Mouse (Mus musculus) heart, postnatal 14 days (tissue): Measurements from ENCODE around the gene Mtfp1. TPM values are rescaled to one million over a fixed set of nuclear protein-coding genes. Genes with fewer than 3 reads are reported as not detected.

Experiments used
- DNase-seq, 2 experiments: peaks; one replicate each; pipeline ENCODE4 v3.0.0; 2021 to 2022
- intact Hi-C: fragments of 180-260 bp; cut with DNase I; formaldehyde crosslinking; loops from one replicate; pipeline ENCODE4 v1.15.1; 2025
- total RNA-seq, 2 experiments: library from RNA; stranded (reverse); gene quantifications; 2 replicates each; pipeline ENCODE4 v1.2.3; 2021

Mtfp1 gene
- total RNA-seq, 2 experiments from 2014 or later, result 108 to 124 TPM

DNA sequence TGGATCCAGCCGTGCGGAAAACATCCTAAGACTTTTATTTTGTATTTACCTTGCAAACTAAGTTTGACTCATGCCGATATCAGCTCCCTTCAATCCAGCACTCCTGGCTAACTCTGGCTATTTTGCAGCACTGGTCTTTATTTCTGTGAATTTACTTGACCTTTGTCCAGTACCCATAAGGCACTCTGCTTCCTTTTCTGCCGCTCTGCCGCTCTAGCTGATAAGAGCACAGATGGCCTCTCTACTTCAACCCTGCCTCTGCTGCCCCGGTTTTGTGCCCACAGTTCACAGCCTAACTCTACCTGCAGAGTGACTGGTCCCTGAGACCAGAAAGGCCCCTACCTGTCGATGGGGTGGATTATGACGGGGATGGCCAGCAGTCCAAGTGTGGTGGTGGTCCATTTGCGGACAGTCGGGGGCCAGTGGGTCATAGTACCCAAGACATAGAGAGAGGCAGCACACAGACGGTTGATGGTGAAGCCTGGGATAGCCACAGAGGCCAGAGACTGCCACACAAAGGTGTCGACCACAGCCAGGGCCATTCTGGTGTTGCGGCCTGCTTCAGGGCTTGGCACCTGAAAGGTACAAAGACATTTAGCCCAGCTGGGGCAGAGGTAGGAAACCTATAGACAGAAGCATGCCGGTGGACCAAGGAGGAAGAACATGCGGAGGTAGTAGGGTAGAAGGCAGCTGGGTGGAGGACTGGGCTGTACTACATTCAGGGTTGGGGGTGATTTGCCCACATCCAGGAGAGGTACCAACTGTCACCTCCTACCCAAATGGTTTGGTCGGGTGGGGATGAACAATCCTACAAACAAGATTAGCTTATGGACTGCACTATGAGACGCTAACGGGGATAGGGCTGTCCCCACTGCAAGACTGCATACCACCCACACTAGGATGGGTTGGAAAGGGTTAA lies 1.5 kb downstream of the Mtfp1 start:
- intact Hi-C loops, result loop anchor here (2.0 kb wide), 1 partner anchor 31 kb away; no protein-coding TSS in a partner anchor

GRCm38 (mm10) chr11:4087267-4087666 lies 8.0 kb downstream of the Mtfp1 start:
- no peak for DNase-seq
- intact Hi-C loops, result no loop called here

More for the DNA sequence above, 1.5 kb downstream of the Mtfp1 start:
- no peak for DNase-seq

GRCm38 (mm10) chr11:4086246-4086645 lies 9.0 kb downstream of the Mtfp1 start:
- intact Hi-C loops, result no loop called here

DNA sequence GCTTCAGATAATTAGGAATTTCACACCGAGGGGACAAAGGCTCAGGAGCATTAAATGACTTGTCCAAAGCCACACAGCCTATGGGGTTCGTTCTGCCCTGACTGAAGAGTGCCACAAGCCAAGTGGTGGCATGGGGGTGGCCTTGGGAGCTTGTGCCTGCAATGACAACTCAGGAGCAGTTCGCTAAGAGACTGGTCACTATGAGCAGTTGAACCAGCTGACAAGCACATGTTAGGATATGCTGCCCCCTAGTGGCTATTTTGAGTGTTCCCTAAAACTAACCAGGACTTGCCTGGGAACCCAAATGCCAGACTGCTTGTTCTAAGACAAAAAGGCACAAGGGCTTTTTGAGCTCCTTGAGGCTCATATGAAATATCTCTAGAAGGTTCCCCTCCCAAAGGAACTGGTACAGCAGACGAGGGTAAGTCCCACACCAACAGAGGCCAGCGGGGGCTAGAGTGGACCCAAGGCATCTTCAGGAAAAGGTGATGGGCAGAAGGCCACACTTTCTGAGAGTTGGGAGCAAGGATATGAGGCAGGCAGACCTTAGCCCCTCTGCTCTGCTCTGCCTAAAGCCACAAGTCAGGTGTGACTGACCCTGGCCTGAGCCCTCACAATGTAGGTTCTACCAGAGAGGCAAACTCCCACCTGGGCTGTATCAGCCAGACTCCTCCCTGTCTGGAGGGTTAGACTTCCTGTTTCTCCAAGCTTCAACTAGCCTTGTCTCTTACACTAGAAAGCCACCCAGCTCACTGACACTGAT lies 11.7 kb downstream of the Mtfp1 start:
- DNase-seq, result peak; percentile 35 to 74
- intact Hi-C loops, result loop anchor here (1.0 to 2.0 kb wide), 2 partner anchors 14 to 31 kb away; no protein-coding TSS in a partner anchor

More at GRCm38 (mm10) chr11:4086246-4086645, 9.0 kb downstream of the Mtfp1 start:
- no peak for DNase-seq

DNA sequence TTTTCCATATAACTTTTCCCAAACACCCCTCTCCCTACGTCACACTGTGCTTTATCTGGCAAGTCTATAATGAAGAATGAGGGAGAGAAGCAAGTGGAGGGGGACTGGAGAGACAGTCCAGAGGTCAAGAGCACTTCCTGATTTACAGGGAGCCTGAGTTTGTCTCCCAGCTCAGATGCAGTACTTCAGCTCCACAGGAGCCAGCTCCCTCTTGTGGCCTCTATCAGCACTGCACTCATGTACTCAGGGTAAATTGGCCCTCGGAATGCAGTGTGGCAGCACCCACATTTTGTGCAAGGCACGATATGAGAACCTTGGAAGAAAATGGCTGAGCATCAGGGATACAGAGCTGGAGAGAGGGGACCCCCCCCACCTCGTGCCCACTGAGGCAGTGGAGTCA lies 15.0 kb downstream of the Mtfp1 start:
- intact Hi-C loops, result loop anchor here (2.0 kb wide), 1 partner anchor 79 kb away; no protein-coding TSS in a partner anchor
- peak; percentile 42 to 64 for DNase-seq

DNA sequence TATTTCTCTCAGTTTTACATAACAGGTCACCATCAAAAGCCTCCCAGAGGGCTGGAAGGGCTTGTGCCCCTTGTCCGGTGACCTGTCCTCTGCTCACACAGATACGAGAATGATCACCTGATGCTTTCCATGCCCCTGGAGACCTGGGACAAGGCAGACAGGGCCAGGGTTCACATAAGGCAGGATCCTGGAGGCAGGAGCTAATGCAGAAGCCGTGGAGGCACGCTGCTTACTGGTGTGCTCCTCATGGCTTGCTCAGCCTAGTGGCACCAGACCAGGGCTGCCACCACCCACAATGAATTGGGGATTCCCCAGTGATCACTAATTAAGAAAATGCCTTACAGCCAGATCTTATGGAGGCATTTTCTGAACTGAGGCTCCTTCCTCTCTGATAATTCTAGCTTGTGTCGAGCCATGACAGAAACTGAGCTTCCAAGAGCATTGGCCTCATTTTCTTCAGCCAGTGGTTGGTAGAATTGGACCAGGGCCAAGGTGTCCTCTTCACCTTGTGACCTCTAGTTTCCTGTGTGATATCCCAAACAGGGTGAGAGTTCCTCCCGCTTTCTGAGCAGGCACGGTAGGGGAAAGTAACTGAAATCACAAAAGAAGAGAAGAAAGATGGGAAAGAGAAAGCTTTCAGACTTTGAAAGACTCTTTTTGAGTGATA lies 16.8 kb downstream of the Mtfp1 start:
- intact Hi-C loops, result no loop called here
- DNase-seq, result no peak

DNA sequence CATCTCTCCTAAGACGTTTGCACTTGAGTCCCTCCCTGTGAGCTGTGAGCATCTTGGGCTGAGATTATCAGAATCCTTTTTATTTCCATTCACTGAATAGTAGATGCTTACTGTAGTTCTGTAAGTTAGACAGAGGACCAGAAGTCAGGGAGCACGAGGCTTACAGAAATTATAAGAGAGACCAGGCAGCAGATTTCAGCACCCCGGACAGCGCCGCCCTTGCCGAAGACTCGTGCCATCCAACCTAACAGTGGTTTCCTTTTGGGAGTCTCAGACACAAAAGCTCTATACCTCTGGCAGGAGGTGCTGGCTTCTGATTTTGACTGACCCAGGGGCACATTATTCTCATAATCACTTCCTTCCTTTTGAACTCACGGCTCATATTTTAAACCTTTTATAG lies 18.6 kb downstream of the Mtfp1 start:
- intact Hi-C loops, result no loop called here
- peak; percentile 61 to 75 for DNase-seq

- intact Hi-C loops, result loop anchor here (1.0 kb wide), 1 partner anchor 15 kb away; no protein-coding TSS in a partner anchor
- DNase-seq, result no peak
Observed at GRCm38 (mm10) chr11:4069664-4070063, 25.6 kb downstream of the Mtfp1 start.

DNA sequence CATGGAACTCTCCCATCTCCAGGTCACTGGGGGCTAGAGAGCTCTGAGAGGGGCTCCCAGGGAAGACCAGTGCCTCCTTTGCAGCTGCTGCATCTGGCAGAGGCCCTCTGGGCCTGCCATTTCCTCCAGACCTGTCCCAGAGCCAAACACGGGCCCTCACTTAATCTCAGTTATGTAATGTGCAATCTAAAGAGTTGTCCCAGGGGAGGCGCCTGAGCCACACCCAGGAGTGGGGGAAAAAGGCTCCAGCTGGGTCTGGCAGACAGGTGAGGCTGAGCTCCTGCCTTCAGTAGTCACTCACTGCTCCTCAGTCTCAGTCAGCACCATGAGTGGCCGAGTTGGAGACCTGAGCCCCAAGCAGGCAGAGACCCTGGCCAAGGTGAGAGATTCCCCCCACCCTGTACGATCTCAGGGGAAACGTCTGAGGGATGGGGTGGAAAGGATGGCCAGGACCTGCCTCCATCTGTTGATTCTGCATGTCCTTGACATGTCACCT lies 30.6 kb downstream of the Mtfp1 start, which contains the start of gene Sec14l3:
Sec14l3 (plus strand) TSS at position 215 of the 496 bp plus-strand sequence.
- intact Hi-C loops, result no loop called here
- DNase-seq, result no peak

DNA sequence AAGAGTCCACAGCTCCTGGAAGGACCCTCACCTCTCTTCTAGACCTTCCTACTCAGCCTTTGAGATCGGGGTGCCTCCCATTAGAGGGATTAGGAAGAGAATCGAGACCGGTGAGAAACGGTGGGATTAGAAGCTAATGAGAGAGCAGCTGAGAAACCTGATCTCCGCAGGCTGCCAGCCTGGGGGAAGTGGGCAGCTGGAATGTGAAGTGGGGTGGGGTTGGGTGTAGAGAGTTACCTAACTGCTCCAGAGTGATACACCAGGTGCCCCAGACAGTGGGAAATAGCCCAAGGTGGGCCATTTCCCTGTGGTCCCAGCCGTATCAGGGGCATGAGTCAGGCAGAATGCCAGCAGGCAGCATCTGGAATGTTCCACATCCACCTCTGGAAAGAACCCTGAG lies 32.3 kb downstream of the Mtfp1 start:
- intact Hi-C loops, result no loop called here
- DNase-seq, result no peak

- DNase-seq, result no peak
- intact Hi-C loops, result no loop called here
Observed at GRCm38 (mm10) chr11:4062523-4062922, 32.7 kb downstream of the Mtfp1 start.

- no peak for DNase-seq
- intact Hi-C loops, result no loop called here
Observed at GRCm38 (mm10) chr11:4060866-4061575, 34.2 kb downstream of the Mtfp1 start.

- DNase-seq, result peak; percentile 70 to 84
- intact Hi-C loops, result loop anchor here (2.0 kb wide), 1 partner anchor 29 kb away; no protein-coding TSS in a partner anchor
Observed at GRCm38 (mm10) chr11:4053586-4053985, 41.7 kb downstream of the Mtfp1 start.

- intact Hi-C loops, result no loop called here
- no peak for DNase-seq
Observed at GRCm38 (mm10) chr11:4048438-4048837, 46.8 kb downstream of the Mtfp1 start.

DNA sequence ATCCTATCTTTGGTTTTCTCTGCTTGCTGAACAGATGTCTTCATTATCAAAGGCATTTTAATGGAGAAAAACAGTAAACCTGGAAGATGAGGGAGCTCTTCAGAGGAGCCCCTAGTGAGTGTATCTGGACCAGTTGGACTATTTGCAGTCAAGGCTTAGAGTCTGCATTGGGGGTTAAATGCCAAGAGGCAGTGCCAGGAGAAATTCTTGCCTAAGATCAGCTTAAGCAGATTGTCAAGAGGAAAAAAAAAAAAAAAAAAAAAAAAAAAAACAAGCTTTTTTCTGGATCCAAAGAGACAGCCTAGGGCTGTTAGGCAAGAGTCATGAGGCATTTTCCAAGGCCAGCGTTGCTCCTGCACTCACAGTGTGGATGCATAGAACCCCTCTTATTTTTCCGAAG lies 47.5 kb downstream of the Mtfp1 start:
- DNase-seq, result no peak
- intact Hi-C loops, result no loop called here

- intact Hi-C loops, result no loop called here
- DNase-seq, result peak; percentile 21 to 28
Observed at GRCm38 (mm10) chr11:4046526-4046925, 48.7 kb downstream of the Mtfp1 start.

DNA sequence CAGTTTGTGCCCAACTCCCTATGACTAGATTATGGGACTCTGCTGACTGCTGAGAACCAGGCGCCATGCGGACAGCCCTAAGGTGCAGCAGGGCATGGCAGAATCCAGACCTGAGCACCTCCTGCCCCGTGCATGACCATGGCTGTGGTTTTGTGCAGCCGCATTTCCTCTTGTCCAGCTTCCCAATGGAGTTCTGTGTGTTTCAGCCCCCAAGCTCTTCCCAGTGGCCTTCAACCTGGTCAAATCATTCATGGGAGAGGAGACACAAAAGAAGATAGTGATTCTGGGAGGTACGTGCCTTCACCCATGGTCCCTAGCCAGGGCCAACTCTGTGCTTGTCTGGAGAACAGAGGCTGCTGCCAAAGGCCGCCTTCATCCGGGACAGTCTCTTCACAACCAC lies 52.2 kb downstream of the Mtfp1 start:
- no peak for DNase-seq
- intact Hi-C loops, result no loop called here
